Mouse (Mus musculus) T-cell, adult 66 days (primary cell): ENCODE results near the gene Zfp759. TPM values are rescaled to one million over a fixed set of nuclear protein-coding genes. Genes with fewer than 3 reads are reported as not detected.

Experiments
- total RNA-seq, 2 experiments: library from RNA; stranded (reverse); gene quantifications; 3 replicates in 1 of 2; 4 replicates in 1 of 2; pipeline ENCODE4 v1.2.4; 2023

The Zfp759 gene
- 1 to 10 TPM; 4.3 to 5.7 TPM for total RNA-seq

DNA sequence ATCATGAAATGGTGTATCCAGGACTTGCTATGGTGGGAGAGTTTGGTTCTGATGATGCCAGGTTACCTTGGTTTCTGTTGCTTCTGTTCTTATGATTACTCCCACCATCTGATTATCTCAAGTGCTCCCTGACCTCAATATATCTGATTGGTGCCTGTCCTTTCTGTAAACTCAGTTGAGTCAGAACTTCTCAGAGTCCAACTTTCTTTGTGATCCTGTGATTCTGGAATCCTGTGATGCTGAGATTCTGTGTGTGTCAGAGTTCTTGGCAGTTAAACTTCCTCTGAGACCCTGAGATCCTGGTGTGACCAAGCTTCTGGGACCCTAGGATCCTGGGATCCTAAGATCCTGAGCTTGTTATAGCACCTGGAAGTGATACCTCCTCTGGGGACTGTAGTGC, at the start of gene Zfp759:
Gene Zfp759 (plus strand): TSS at position 301 of the 400 bp plus-strand sequence.

DNA sequence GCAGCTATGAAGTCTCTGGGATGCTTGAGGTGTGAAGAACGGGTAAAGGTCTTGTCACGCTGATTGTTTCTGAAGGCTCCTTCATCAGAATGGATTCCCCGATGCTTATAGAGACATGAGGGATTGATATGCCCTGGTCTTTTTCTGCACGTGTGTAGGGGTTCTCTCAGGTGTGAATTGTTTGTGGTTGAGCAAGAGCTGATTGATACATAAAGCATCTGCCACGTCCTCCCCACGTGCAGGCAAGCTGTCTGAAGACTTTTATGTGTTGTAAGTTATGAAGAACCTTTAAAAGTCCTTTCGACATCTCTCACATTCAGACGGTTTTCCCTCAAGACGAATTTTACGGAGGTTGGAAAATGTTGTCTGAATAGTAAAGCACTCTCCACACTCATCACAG, 23.6 kb upstream of the Zfp759 start, which contains the start of gene Zfp708:
Gene Zfp708 (minus strand): TSS at position 101 of the 400 bp plus-strand sequence.

DNA sequence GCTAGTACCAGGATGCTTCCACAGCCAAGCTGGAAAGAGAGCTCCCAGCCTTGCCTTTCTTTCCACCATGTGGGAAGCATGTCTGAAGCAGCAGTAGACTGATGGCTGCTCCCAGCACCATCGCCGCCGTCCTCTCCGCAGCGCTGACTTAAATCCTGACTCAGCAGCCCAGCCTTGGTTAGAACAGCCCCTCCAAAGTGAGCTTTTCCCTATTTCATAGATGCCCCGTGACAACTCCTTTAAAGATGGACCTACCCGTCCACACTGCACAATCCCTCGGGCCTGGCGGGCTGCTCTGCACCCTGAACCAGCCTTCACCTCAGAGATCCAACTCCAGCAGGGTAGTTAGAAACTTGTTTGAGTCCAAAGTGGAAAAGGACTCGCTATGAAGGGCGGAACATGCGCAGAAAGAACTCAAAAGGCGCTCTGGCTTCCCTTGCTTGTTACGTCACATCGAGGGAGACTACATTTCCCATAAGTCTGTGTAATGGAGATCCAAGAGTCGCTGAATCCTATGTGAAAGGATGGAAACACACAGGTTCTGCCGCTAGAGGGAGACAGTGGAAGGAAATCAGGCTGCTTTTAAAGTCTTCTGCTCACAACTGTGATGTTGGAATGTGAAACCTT, 13.2 kb upstream of the Zfp759 start, which contains the start of gene Gm28557:
Gene Gm28557 (minus strand): TSS at position 411 of the 627 bp plus-strand sequence.

DNA sequence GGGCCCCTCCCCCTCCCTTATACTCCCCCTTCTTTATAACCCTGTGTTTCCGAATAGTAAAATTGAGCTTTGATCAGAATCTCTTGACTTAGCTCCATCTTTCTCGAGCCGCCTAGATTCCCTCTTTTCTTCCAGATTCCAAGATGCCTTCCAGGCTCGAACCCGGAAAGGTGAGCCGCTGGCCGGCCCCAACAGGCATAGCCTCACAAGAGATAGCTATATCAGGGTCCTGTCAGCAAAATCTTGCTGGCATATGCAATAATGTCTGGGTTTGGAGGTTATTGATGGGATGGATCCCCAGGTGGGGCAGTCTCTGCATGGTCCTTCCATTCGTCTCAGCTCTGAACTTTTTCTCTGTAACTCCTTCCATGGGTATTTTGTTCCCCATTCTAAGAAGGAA, 5.3 kb upstream of the Zfp759 start, which contains the start of gene Rslcan18:
Gene Rslcan18 (minus strand): TSS at position 101 of the 400 bp plus-strand sequence.

DNA sequence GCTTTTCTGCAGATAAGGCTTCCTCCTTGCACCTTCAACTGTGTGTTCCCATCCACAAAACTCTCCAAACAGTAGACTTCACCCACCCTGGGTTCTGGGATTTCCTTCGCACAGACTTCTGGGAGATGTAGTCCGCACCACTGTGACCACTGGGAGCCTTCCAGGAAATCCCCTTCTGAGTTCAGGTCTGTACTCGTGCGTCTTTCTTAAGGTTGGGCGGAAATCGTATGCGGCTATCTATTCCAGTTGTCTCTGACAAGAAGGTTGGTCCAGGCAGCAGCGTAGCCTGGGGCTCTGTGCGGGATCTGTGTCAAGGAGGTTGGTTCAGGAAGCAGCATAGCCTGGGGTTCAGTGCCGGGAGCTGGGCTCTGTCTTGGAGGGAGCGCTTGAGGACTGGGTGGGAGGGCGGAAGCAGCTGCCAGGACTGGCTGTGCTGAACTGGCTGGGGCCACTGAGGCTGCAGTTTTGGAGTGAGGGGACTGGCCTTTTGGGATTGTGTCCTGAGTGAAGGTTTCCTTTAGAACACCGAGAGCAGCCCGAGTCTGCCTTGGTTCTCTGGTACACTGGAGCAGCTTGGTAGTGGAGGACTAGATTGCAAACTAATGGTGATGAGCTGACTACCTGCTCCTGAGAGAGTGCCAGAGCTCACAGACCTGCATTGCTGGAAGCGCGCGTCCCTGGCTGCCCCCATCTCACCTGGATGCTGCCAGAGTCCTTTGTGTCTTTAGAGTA, 51.7 kb downstream of the Zfp759 start, which contains the start of gene Rsl1:
Gene Rsl1 (plus strand): TSS at position 192 of the 732 bp plus-strand sequence.

Other genes starting within 250 kb of the Zfp759 start
- gene Gm10767, start 216.7 kb upstream of the Zfp759 start, total RNA-seq, result 1 to 10 TPM; 1.3 to 2.0 TPM
- 1 to 10 TPM; 4.6 to 5.8 TPM for gene Zfp712, start 60.5 kb upstream of the Zfp759 start, total RNA-seq
- 1 to 10 TPM in 1 of 2 experiments, under 1 TPM in 1; 0.77 to 2.4 TPM for gene Zfp708, start 23.7 kb upstream of the Zfp759 start, total RNA-seq
- gene Gm28557, start 13.1 kb upstream of the Zfp759 start, total RNA-seq, result 1 to 10 TPM; 3.9 to 5.8 TPM
- gene Rslcan18, start 5.4 kb upstream of the Zfp759 start, total RNA-seq, result under 1 TPM in 1 of 2 experiments, not detected in 1; 0.41 TPM
- gene Rsl1, start 51.5 kb downstream of the Zfp759 start, total RNA-seq, result 1 to 10 TPM; 7.0 to 9.9 TPM
- 1 to 10 TPM; 2.3 TPM for gene Zfp455, start 72.8 kb downstream of the Zfp759 start, total RNA-seq
- gene Zfp458, start 156.8 kb downstream of the Zfp759 start, total RNA-seq, result 1 to 10 TPM; 2.8 to 5.4 TPM
- 1 to 10 TPM; 2.9 to 5.3 TPM for gene Zfp457, start 184.8 kb downstream of the Zfp759 start, total RNA-seq
- gene Zfp595, start 210.9 kb downstream of the Zfp759 start, total RNA-seq, result 10 to 100 TPM; 16.4 to 18.8 TPM
- gene Gm28044, start 238.9 kb downstream of the Zfp759 start, total RNA-seq, result 1 to 10 TPM; 4.1 to 6.4 TPM
- gene Zfp953, start 238.9 kb downstream of the Zfp759 start, total RNA-seq, result 10 to 100 TPM in 1 of 2 experiments, 1 to 10 TPM in 1; 8.2 to 10.7 TPM